Comparison of ENCODE assay signal across 10 mouse cellular contexts in the genomic region with DNA sequence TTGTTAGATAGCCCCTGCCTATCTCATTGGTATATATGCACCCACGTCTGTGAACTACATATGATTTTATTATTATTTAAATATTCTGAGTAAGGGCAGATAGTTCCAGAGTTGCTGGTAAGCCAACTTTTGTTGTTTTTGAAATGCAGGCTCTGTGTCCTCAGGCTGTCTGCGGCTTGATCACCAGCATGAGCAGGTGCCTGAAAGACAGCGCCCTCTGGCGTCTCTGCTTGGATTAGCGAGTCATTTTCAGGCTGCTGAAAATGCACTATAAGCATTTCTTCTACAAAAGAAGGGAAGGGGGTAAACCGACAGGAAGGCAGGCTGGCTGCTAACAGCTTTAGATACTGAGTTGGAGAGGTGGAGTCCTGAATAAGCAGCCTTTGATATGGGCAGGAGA.
A peak's percentile ranks its signal among the peaks of the same experiment; 100 is the strongest.
DNase-seq lines count a peak whose midpoint lies in the region; ATAC-seq and TF ChIP-seq lines count a peak whose summit lies in the region.
"Had no signal": no experiment of that assay in that cellular context is flagged by ENCODE, and none has a peak within 500 bp of the region (broad histone marks: within the 10 kb centered on the region; RNA-seq: fewer than 3 reads in every experiment).

No protein-coding gene starts in this region.

- TF ChIP-seq CTCF in E14TG2a.4 (conservative IDR thresholded peaks at IDR 0.05; ENCODE audit: low read length): peak; percentile 82

- H3K4me3 ChIP-seq in E14TG2a.4 (replicated peaks; ENCODE audit: low read length): no peak overlapping the region
- no peak overlapping the region for H3K4me3 ChIP-seq in liver, embryonic 11.5 days (ENCODE audit: low read depth, low read length)
- H3K4me3 ChIP-seq: erythroblast, embryonic 14.5 days; neural tube, embryonic 13.5 days had no signal

- peak; percentile 73 for DNase-seq in ZHBTc4 (ENCODE audit: low read depth, low spot score)
- DNase-seq in cerebellum, postnatal 25 days: peak; percentile 89 to 92
- peak; percentile 83 to 93 for DNase-seq in frontal cortex, postnatal 36 days (ENCODE audit: low spot score in 2 of 2)
- peak; percentile 71 for DNase-seq in kidney, postnatal 14 days
- DNase-seq in liver, embryonic 11.5 days (ENCODE audit: low spot score): peak; percentile 32
- peak; percentile 80 for DNase-seq in right cerebral cortex, adult 18-20 months

- H3K9me3 ChIP-seq in E14TG2a.4 (ENCODE audit: low read length): no peaks in the 10 kb centered on the region
- no peaks in the 10 kb centered on the region for H3K9me3 ChIP-seq in liver, embryonic 11.5 days (ENCODE audit: control insufficient read depth, low read length)
- H3K9me3 ChIP-seq: neural tube, embryonic 13.5 days had no signal

- H3K9ac ChIP-seq in liver, embryonic 11.5 days (ENCODE audit: low read depth, low read length): no peak overlapping the region
- H3K9ac ChIP-seq: neural tube, embryonic 13.5 days had no signal

- H3K4me2 ChIP-seq in liver, embryonic 11.5 days: no peak overlapping the region
- H3K4me2 ChIP-seq: neural tube, embryonic 13.5 days had no signal

- H3K27ac ChIP-seq in liver, embryonic 11.5 days (ENCODE audit: low read depth, low read length): no peak overlapping the region
- H3K27ac ChIP-seq: neural tube, embryonic 13.5 days had no signal

- no peak for ATAC-seq in liver, embryonic 11.5 days (replicated peaks; ENCODE audit: low FRiP score)
- ATAC-seq in monocyte, adult 5-6 weeks (replicated peaks; ENCODE audit: insufficient number of reproducible peaks, low FRiP score, low TSS enrichment, poor library complexity, severe bottlenecking): no peak

- H3K4me1 ChIP-seq in E14TG2a.4 (replicated peaks; ENCODE audit: low read depth, low read length): no peaks in the 10 kb centered on the region
- H3K4me1 ChIP-seq in liver, embryonic 11.5 days (replicated peaks; ENCODE audit: control insufficient read depth, insufficient read depth, low read length): no peaks in the 10 kb centered on the region
- H3K4me1 ChIP-seq: neural tube, embryonic 13.5 days had no signal

- 13% methylated on average over 6 of the region's 6 CpGs for WGBS in liver, embryonic 11.5 days

- no peaks in the 10 kb centered on the region for H3K27me3 ChIP-seq in E14TG2a.4 (ENCODE audit: insufficient read depth, low read length)
- no peaks in the 10 kb centered on the region for H3K27me3 ChIP-seq in liver, embryonic 11.5 days (replicated peaks; ENCODE audit: control insufficient read depth, insufficient read depth, low read length)
- H3K27me3 ChIP-seq: neural tube, embryonic 13.5 days had no signal

- H3K36me3 ChIP-seq in E14TG2a.4 (ENCODE audit: insufficient read depth, low read length): no peaks in the 10 kb centered on the region
- H3K36me3 ChIP-seq in liver, embryonic 11.5 days (ENCODE audit: control insufficient read depth, insufficient read depth, low read length): no peaks in the 10 kb centered on the region
- H3K36me3 ChIP-seq: neural tube, embryonic 13.5 days had no signal

Comparison
In these comparisons a context has a peak if more than half of its experiments do, and no peak if none do; other contexts are left out.
1. DNase-seq: peak in every context shown above with its lines; median percentile 90 in cerebellum, postnatal 25 days; 88 in frontal cortex, postnatal 36 days; 80 in right cerebral cortex, adult 18-20 months; 73 in ZHBTc4; 71 in kidney, postnatal 14 days; 32 in liver, embryonic 11.5 days.